Mouse (Mus musculus) spleen, postnatal 0 days (tissue): Measurements from ENCODE around the gene Hexim1. TPM values are rescaled to one million over a fixed set of nuclear protein-coding genes. Genes with fewer than 3 reads are reported as not detected.

Experiments used
- polyA plus RNA-seq: library from polyadenylated mRNA; unstranded; fragments of >200 nt; fragmentation: Nextera tagmentation; extraction: Ambion mirVana; gene quantifications from 2 replicates; pipeline ENCODE4 v1.2.1, GENCODE M21; 2015

Gene Hexim1
- 3.3 and 4.2 TPM in 2 replicates for polyA plus RNA-seq

GRCm38 (mm10) chr11:103116008-103116818 lies at the start of gene Hexim1:
Hexim1 (plus strand) TSS chr11:103116231.

GRCm38 (mm10) chr11:103101481-103101865 lies 14.6 kb upstream of the Hexim1 start, which contains the start of the genes Plcd3 and Acbd4:
Plcd3 (minus strand) TSS chr11:103101658.
Acbd4 (plus strand) TSS chr11:103101682.

GRCm38 (mm10) chr11:103131701-103132575 lies 15.9 kb downstream of the Hexim1 start, which contains the start of gene Hexim2:
Hexim2 (plus strand) TSS chr11:103132429.

Other genes starting within 250 kb of the Hexim1 start
- gene Eftud2, start 235.2 kb upstream of the Hexim1 start, polyA plus RNA-seq, result 110 and 121 TPM in 2 replicates
- 0.69 and 0.77 TPM in 2 replicates for gene Ccdc103, start 235.0 kb upstream of the Hexim1 start, polyA plus RNA-seq
- not detected in 2 replicates for gene Fam187a, start 231.1 kb upstream of the Hexim1 start, polyA plus RNA-seq
- 8.5 and 9.8 TPM in 2 replicates for gene Gfap, start 215.3 kb upstream of the Hexim1 start, polyA plus RNA-seq
- gene Kif18b, start 191.1 kb upstream of the Hexim1 start, polyA plus RNA-seq, result 7.1 and 9.6 TPM in 2 replicates
- gene C1ql1, start 169.5 kb upstream of the Hexim1 start, polyA plus RNA-seq, result 0.08 and 0.28 TPM in 2 replicates
- 53.0 and 56.6 TPM in 2 replicates for gene Nmt1, start 88.0 kb upstream of the Hexim1 start, polyA plus RNA-seq
- 20.9 and 27.5 TPM in 2 replicates for gene Dcakd, start 87.9 kb upstream of the Hexim1 start, polyA plus RNA-seq
- 0.82 and 1.1 TPM in 2 replicates for gene Plcd3, start 14.6 kb upstream of the Hexim1 start, polyA plus RNA-seq
- 30.9 and 34.6 TPM in 2 replicates for gene Acbd4, start 14.5 kb upstream of the Hexim1 start, polyA plus RNA-seq
- gene Hexim2, start 16.2 kb downstream of the Hexim1 start, polyA plus RNA-seq, result 8.2 and 8.6 TPM in 2 replicates
- gene Fmnl1, start 54.9 kb downstream of the Hexim1 start, polyA plus RNA-seq, result 11.2 and 16.8 TPM in 2 replicates
- gene 1700023F06Rik, start 92.3 kb downstream of the Hexim1 start, polyA plus RNA-seq, result 0.25 and 0.52 TPM in 2 replicates
- gene Spata32, start 102.2 kb downstream of the Hexim1 start, polyA plus RNA-seq, result not detected in 2 replicates
- 2.5 TPM in 2 replicates for gene Map3k14, start 151.2 kb downstream of the Hexim1 start, polyA plus RNA-seq
- gene Arhgap27, start 247.5 kb downstream of the Hexim1 start, polyA plus RNA-seq, result 6.2 and 7.8 TPM in 2 replicates